Mouse (Mus musculus): ENCODE results near the gene Ccdc13. TPM values are rescaled to one million over a fixed set of nuclear protein-coding genes. Genes with fewer than 3 reads are reported as not detected.

Ccdc13 gene
- total RNA-seq, 2 experiments from 2014 or later: 0.17 TPM; not detected in 1

DNA sequence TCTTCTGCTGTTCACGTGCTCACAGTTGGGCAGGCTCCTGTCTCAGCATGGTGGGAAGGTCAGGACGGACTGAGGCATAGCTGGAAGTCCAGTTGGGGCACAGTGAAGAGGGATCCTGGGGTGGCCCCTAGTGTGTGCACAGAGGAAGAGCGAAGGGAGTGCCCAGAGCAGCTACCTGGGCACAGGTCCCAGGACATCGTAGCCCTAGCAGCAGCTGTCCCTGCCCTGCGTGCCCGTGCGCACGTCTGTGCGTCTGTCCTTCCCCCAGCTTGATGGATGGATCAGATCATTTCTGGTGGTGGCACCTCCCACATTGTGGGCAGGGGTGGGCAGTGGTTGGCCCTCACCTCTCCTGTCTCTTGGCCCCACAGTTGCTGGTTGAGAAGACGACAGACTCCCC is 77.0 kb downstream of the Ccdc13 start:
- peak in 1 of 2 experiments; percentile 34 for DNase-seq
- intact Hi-C loops (cut with DNase I): loop anchor here (5.0 kb wide), 1 partner anchor 40 kb away; no protein-coding TSS in a partner anchor

DNA sequence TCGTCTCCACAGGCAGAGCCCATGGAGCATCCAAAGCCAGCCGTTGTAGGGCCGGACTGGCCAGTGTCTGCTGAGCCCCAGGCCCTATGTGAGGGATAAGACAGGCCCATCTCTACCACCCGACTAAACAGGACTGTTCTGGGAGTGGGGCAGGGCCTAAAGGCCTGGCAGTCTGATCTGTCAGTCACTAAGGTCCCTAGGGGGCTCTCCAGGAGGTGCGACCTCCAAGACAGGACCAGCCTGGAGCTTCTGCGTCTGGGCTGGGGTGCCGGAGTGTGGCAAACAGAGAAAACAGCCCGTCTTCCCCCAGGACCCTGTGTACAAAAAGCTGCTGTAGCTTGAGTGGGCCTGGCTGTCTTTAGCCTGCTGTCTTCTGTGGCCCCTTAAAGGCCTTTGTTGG is 77.5 kb downstream of the Ccdc13 start:
- intact Hi-C loops (cut with DNase I): loop anchor here (5.0 kb wide), 1 partner anchor 39 kb away; no protein-coding TSS in a partner anchor

DNA sequence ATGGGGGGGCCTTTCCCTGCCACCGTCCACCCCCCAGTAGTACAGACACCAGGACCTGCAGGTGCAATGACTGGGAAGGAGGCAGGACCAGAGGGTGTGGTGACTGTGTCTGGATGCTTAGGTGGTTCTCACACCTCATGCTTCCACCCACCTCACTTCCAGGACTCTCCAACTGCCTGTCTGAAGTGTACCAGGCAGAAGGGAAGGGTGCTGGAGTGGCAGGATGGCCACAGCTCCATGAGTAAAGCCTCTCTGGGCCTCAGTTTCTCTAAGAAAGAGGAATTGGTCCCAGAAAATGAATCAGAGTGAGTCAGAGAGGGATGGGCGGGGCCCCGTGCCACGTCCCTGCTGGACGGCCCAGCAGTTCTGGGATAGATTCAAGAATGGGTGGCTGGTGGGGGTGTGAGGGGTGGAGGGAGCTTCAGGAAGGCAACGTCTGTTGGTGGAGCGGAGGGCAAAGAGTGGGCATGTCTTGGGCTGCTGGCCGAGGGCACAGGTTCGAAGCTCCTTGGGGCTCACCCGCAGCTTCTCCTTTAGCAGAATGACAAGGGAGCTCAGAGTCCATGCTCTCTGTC is 78.1 kb downstream of the Ccdc13 start:
- DNase-seq: peak in 1 of 2 experiments; percentile 41
- intact Hi-C loops (cut with DNase I): loop anchor here (5.0 kb wide), 1 partner anchor 39 kb away; no protein-coding TSS in a partner anchor

More for the DNA sequence above, 77.5 kb downstream of the Ccdc13 start:
- peak in 1 of 2 experiments; percentile 17 for DNase-seq

DNA sequence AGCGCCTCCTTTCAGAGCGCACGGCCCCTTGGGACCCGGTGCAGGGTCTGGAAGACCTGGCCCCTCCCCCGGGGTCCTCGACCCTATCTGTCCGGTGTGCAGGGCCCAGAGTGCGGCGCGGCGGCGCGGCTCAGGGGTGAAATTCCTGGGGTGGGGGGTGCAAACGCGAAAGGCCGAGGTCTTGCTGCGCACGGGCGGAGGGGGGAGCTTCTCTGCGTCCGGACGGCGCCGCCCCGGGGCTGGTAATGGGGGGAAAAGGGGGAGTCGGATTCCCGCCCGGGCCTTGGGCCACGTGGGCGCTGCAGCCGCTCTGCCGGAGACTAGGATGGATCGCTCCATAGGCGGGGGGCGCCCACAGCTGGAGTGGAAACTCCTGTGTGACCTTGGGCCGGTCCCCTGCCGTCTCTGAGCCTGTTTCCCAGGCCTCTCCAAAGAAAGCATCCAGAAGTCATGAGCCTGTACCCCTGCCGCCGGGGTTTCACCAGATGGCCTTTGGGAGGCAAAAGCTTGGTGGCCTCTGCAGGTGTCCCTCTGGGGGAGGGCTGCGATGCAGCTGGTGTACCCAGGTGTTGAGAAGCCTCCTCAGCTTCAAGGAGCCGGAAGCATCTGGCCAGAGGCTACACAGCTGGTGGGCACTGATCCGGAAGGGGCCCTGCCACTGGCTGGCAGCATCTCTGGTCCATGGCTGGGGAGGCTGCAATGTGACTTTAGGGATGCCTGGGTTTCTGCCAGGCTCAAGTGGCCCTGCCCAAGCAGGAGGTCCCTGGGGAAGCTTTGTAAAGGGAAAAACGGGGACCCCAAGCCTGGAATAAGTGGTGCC is 78.8 kb downstream of the Ccdc13 start:
- peak; percentile 63 to 70 for DNase-seq
- intact Hi-C loops (cut with DNase I): loop anchor here (5.0 kb wide), 1 partner anchor 38 kb away; no protein-coding TSS in a partner anchor

DNA sequence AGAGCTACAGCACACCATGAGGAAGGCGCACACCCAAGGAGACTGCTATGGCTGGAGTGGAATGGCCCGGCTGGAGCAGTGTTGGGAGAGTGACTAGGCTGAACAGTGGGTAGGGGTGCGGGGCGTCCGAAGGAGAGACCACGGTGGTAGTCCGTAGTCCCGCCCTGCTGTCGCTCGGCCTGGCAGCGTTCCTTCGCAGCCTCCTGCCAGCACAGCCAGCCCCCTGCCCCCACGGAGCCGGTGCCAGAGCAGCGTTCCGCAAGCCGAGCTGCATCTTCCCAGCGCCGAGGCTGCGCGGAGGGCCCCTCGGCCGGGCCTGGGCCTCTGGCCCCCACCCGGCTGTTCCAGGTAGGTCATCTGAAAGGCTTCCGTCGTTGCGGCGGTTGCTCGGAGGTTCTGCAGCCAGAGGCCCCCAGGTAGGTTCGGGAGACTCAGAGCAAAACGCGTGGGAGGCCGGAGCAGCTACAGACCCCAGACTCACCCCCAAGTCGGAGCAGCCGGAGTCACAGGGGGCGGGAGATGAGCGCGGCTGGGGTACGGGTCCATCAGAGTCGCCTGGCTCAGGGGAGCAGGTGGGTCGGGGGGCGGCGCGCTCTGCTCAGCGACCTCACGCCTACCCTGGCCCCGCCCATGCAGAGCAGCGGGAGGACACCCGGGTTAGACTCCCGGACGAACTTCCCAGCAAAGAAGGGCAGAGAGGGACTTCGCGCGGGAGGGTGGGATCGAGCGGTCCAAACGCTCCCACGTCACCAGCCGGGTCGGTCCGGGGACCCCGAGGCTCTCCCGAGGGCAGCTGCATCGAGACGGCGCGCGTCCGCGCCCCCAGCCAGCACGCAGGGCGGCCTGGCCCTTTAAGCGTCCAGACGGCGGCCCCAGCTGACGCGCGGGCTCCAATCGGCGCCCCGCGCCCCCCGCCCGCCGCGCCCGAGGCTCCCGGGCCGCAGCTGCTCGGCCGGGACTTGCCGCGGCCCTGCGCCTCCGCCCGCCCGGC is 79.9 kb downstream of the Ccdc13 start, which contains the start of gene Zfp651:
Zfp651 (plus strand) TSS at position 240 of the 991 bp plus-strand sequence.
- intact Hi-C loops (cut with DNase I): loop anchor here (5.0 kb wide), 2 partner anchors 37 to 68 kb away; no protein-coding TSS in a partner anchor
- peak in 1 of 2 experiments; percentile 65 for DNase-seq

DNA sequence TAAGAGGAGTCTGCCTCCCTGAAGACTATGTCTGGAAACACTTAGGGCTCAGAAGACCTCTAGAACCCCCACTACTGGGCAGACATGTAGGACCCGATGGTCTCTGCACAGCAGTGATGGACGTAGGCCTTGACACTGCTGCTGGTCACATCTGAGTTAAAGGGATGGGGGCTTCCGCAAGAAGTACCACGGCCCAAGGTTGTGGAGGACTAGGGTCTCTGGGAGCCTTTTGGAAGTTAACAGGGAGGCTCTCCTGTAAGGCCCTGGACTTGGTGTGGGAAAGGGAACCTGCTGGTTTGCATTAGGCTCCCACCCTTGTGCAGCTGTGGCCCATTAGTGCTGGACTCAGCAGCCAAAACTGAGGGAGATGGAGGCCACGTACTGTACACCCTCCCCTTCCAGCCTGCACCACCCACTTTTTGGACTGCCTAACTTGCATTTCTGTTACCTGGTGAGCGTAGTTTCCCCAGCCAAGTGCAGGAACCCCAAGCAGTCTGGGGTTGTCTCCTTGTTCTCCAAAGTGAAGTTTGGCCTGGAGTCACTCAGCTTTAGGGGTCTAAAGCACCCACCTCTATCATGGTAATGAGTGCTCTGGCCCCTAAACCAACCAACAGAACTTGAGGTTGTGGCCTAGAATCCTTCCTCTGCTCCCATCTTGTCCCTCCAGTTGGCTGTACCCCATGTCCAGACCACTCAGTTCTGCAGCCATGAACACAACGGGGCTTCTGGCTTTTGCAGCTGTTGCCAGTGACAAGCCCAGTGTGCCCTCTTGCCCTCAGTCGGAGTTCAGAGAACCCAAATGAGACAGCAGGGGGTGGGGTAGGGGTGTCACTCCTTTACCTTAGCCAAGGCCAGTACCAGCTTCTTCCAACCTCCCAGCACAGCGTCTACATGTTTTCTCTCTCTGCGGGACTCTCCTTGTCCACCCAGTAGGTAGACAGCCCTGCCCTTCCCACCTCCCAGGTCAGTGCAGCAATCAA is 81.1 kb downstream of the Ccdc13 start:
- peak; percentile 49 to 52 for DNase-seq
- intact Hi-C loops (cut with DNase I): loop anchor here (5.0 kb wide), 1 partner anchor 69 kb away; no protein-coding TSS in a partner anchor

DNA sequence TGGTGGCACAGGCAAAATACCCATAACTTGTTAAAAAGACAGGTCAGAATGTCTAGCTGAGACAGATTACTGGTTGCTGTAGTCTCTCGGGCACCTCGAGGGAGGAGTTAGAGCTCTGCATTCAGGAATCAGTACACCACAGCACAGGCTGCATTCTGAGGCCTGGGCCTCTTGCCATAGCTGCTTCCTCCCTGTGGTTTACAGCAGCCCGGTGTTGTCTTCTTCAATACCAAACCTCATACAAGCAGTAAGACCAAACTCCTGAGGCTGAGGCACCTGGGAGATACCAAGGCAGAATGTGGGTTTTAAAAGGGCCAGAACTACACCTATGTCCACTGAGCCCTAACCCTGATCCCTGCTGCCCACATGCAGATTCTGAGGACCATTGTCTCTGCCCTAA is 81.8 kb downstream of the Ccdc13 start:
- intact Hi-C loops (cut with DNase I): loop anchor here (5.0 kb wide), 1 partner anchor 70 kb away; no protein-coding TSS in a partner anchor
- DNase-seq: peak in 1 of 2 experiments; percentile 30

DNA sequence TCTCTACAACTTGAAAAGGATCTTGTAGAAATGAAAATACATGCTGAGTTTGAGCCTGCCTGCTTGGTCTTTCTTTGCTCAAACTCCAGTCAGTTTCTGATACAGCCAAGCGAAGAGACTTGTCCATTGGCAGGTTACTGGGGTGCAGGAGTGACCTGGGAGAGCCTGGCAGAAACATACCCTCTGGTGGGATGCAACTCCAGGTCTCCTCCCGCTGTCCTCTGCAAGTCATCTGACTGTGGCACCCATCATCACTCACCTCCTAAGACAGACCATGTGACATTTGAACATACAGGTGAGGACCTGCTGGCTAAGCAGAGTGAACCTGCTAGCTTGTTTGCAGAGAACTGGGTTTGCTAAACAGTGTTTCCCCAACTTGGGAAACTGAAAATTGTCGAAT is 82.5 kb downstream of the Ccdc13 start:
- intact Hi-C loops (cut with DNase I): loop anchor here (5.0 kb wide), 1 partner anchor 71 kb away; no protein-coding TSS in a partner anchor

DNA sequence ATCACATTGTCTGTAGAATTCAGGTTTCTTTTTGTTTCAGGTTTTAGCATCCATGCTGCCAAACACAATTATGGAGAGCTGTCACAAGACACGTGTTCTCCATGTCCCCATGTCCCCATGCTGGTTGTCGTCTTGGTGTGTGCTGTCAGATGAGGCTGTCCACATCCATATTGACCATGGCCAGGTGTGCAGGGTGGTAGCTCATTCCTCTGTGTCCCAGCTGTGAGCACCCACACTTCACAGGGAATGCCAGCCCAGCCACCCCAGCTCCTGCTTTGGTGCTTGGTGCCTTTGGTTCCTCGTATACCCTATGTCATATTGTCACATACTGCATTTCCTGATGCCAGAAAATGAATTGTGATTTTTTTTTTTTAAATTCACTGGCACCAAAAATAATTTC is 84.6 kb downstream of the Ccdc13 start:
- DNase-seq: no peak
- intact Hi-C loops (cut with DNase I): loop anchor here (5.0 kb wide), 1 partner anchor 73 kb away; no protein-coding TSS in a partner anchor

More for the DNA sequence above, 82.5 kb downstream of the Ccdc13 start:
- DNase-seq: no peak

DNA sequence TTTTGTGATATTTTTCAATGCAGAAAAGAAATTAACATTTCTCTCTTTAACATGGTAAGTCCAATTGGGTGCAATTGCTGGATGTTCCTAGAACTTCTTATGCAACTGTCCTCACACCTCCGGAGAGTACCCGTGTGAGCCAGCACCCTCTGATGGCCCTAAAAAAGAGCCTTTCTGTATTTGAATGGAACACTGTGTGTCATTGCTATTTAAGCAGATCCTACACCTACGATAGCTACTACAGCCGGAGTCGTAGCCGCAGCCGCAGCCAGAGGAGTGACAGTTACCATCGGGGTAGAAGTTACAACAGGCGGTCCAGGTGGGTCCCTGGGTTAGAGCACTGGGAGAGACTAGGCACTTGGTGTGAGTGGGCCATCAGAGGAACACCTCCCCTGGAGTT is 86.5 kb downstream of the Ccdc13 start:
- intact Hi-C loops (cut with DNase I): no loop called here
- DNase-seq: no peak

Other genes starting within 250 kb of the Ccdc13 start
- not detected for gene Lyzl4, start 197.4 kb downstream of the Ccdc13 start, total RNA-seq (2021)
- gene Vipr1, start 196.7 kb downstream of the Ccdc13 start, total RNA-seq (2021): 1 to 10 TPM; 1.8 to 4.5 TPM
- gene Sec22c, start 134.0 kb downstream of the Ccdc13 start, total RNA-seq (2021): 1 to 10 TPM; 4.7 to 4.9 TPM
- 100 to 1,000 TPM in 1 of 2 experiments, 10 to 100 TPM in 1; 95.2 to 104 TPM for gene Ss18l2, start 129.1 kb downstream of the Ccdc13 start, total RNA-seq (2021)
- gene Nktr, start 120.3 kb downstream of the Ccdc13 start, total RNA-seq (2021): 10 to 100 TPM; 27.4 to 31.6 TPM
- gene Zfp651, start 80.1 kb downstream of the Ccdc13 start, total RNA-seq (2021): 100 to 1,000 TPM in 1 of 2 experiments, 10 to 100 TPM in 1; 98.5 to 111 TPM
- 100 to 1,000 TPM; 113 to 117 TPM for gene Klhl40, start 61.9 kb downstream of the Ccdc13 start, total RNA-seq (2021)
- 100 to 1,000 TPM; 157 to 170 TPM for gene Hhatl, start 47.0 kb downstream of the Ccdc13 start, total RNA-seq (2021)
- gene Higd1a, start 18.9 kb upstream of the Ccdc13 start, total RNA-seq (2021): 10 to 100 TPM; 96.5 to 97.5 TPM
- under 1 TPM; 0.71 to 0.89 TPM for gene Ackr2, start 58.9 kb upstream of the Ccdc13 start, total RNA-seq (2021)
- not detected for gene Cyp8b1, start 76.8 kb upstream of the Ccdc13 start, total RNA-seq (2021)
- gene Fam198a, start 111.5 kb upstream of the Ccdc13 start, total RNA-seq (2021): 1 to 10 TPM; 1.3 to 1.4 TPM
- gene Pomgnt2, start 157.6 kb upstream of the Ccdc13 start, total RNA-seq (2021): 10 to 100 TPM; 10.4 to 11.8 TPM